Mouse (Mus musculus) hindbrain, embryonic 12.5 days (tissue): ENCODE data around the gene Ano6. TPM values are rescaled to one million over a fixed set of nuclear protein-coding genes. Genes with fewer than 3 reads are reported as not detected.

ENCODE experiments used
- ATAC-seq: fragments of 200-750 bp; cut with Nextera tagmentation; 2 replicates; pipeline ENCODE4 v1.8.0; 2017; ENCODE audit warnings: moderate TSS enrichment; ENCODE audit not compliant: low FRiP score
- H3K27ac ChIP-seq: fragments of 300-500 bp; sonication (generic); 2 replicates; pipeline ENCODE4 v1.5.1; 2016; ENCODE audit warnings: mild to moderate bottlenecking
- H3K27me3 ChIP-seq: fragments of 300-500 bp; sonication (generic); 2 replicates; pipeline ENCODE4 v1.6.1; 2016; ENCODE audit warnings: mild to moderate bottlenecking
- H3K36me3 ChIP-seq: fragments of 300-500 bp; sonication (generic); 2 replicates; pipeline ENCODE4 v1.6.1; 2016; ENCODE audit warnings: mild to moderate bottlenecking
- H3K4me1 ChIP-seq: fragments of 300-500 bp; sonication (generic); 2 replicates; pipeline ENCODE4 v1.6.1; 2016
- H3K4me2 ChIP-seq: fragments of 300-500 bp; sonication (generic); replicated peaks from 2 replicates; pipeline ENCODE4 v1.6.1; 2016; ENCODE audit warnings: mild to moderate bottlenecking
- H3K4me3 ChIP-seq: fragments of 300-500 bp; sonication (generic); 2 replicates; pipeline ENCODE4 v1.5.1; 2016; ENCODE audit warnings: mild to moderate bottlenecking
- H3K9ac ChIP-seq: fragments of 300-500 bp; sonication (generic); 2 replicates; pipeline ENCODE4 v1.6.1; 2016; ENCODE audit warnings: mild to moderate bottlenecking, moderate library complexity
- H3K9me3 ChIP-seq: fragments of 300-500 bp; sonication (generic); replicated peaks from 2 replicates; pipeline ENCODE4 v1.6.1; 2016; ENCODE audit warnings: mild to moderate bottlenecking
- WGBS: fragments of 180-500 bp; shearing (Covaris S2); methylation state at CpG from one replicate; pipeline ENCODE4 v1.1.7; 2016; 5-methylcytosine and 5-hydroxymethylcytosine counted together
- polyA plus RNA-seq: library from polyadenylated mRNA; unstranded; fragments of >200 nt; fragmentation: Nextera tagmentation; extraction: Ambion mirVana; gene quantifications from 2 replicates; pipeline ENCODE4 v1.2.1, GENCODE M21; 2016

Gene Ano6
- polyA plus RNA-seq, 1 experiment from 2014 or later, result 40.7 TPM

DNA sequence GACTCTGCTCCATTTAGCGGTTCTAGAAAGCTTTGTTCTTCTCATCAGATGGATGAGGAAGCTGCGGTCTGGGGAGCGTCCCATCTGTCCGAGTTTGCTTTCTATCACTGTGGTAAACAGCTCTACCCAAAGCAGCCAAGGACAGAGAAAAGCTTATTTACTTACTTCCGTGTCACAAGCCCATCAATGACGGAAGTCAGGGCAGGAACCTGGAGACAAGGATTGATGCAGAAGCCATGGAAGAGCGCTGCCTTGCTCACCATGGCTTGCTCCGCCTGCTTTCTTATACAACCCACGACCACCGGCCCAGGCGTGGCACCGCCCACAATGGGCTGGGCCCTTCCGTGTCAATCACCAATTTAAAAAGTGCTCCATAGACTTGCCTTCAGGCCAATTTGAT, 18.3 kb upstream of the Ano6 start:
- H3K27me3 ChIP-seq, result no peaks in the 10 kb centered on the region
- H3K4me3 ChIP-seq, result no peak overlapping the region
- no peak for ATAC-seq
- 64% methylated on average over 13 of the region's 13 CpGs for WGBS
- no peaks in the 10 kb centered on the region for H3K36me3 ChIP-seq
- no peaks in the 10 kb centered on the region for H3K9me3 ChIP-seq
- H3K4me1 ChIP-seq, result no peaks in the 10 kb centered on the region
- H3K27ac ChIP-seq, result no peak overlapping the region
- H3K4me2 ChIP-seq, result no peak overlapping the region
- H3K9ac ChIP-seq, result no peak overlapping the region

DNA sequence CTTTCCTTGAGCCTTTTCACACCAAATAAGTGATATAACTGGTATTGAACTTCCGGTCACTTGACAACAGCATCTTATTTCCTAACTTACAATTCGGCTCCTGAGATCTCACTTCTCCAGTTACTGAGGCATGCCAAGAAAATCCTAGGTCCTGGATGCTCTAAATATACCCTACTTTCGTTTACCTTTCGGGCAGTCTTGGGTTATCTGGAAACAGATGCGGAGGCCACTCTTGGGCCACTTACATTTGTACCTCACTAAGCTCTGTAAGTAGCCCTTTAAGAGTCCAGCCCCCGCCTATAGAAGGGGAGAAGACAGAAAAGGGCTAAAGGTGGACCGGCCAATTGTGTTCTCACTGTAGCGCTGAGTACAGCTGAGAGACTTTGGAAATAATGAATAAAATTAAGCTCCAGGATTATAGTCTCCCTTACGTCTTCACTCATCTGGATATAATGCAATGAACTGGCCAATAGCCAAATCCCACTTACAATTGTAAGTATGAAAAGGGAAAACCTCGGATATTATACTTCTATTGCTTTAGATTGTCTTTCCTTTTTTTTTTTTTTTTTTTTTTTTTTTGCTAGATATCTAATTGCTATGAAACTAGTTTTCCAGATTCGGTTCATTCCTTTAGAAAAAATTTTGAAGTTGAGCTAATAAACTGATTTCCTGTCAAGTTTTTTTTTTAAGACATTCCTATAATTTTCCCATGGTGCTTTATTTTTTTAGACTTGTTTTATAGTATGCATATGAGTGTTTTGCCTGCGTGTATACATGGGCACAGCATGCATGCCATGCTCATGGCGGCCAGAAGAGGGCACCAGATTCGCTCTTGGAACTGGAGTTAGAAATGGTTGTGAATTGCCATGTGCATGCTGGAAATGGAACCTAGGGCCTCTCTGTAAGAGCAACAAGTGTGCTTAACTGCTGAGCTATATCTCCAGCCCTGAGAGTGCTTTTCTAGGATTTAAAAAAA, 17.5 kb upstream of the Ano6 start:
- WGBS, result 60% methylated on average over 14 of the region's 14 CpGs
- Histone ChIP-seq H3K27ac (no peak overlapping the region), H3K4me3 (no peak overlapping the region), H3K36me3 (no peaks in the 10 kb centered on the region), H3K4me1 (no peaks in the 10 kb centered on the region), H3K4me2 (no peak overlapping the region), H3K27me3 (no peaks in the 10 kb centered on the region), H3K9me3 (no peaks in the 10 kb centered on the region), H3K9ac (no peak overlapping the region)
- no peak for ATAC-seq

DNA sequence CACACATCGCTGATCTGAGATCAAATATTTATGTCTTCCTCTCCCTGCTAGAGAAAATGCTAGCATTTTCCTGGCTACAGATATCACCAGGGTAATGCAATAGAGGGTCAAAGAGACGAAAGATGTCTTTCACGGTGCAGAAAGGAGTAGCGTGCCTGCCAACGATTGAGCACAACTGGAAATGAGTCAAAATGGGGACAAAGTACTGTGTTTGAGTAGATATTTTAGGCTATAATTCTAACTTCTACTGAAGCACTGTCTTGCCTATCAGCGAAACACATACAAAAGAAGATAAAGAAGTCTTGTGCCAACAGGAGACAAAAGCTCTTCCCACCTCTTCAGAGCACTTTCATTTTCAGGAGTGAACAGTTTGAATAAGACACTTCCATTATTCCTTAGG, 16.4 kb upstream of the Ano6 start:
- Histone ChIP-seq H3K9me3 (no peaks in the 10 kb centered on the region), H3K4me2 (no peak overlapping the region), H3K27me3 (no peaks in the 10 kb centered on the region), H3K9ac (no peak overlapping the region), H3K36me3 (no peaks in the 10 kb centered on the region), H3K4me3 (no peak overlapping the region), H3K27ac (no peak overlapping the region), H3K4me1 (no peaks in the 10 kb centered on the region)
- 89% methylated on average over 6 of the region's 6 CpGs for WGBS
- no peak for ATAC-seq

DNA sequence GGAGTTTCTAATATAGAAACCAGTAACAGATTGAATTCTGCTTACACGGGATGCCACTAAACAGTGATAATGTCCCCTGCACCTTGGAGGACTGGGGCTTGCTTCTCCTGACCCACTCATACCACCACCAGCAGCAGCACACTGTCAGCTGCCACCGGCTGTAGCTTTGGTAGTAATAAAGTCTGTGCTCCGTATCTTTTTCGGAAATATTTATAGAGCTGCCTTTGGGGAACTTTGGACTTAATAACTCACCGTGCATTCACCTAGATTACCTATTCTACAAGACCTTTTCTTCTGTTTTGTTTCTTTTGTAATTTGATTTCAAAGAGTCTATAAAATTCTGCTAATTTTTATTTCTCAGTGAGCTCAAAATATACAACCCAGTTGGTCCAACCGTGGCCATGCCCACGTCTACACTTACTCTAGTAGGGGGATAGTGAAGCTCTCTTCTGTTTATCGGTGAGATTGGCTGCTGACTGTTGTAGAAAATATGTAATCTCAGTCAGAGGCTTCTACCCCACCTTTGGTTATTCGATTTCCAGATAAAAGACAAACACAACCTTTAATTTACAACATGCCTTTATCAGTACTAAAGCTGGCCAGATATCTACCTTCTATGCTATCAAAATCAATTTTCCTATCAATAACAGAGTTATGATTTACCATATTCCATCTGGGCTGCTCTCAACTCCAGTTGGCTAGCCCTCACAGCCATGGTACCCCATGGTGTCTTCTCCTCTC, 15.8 kb upstream of the Ano6 start:
- ATAC-seq, result no peak
- H3K9me3 ChIP-seq, result no peaks in the 10 kb centered on the region

DNA sequence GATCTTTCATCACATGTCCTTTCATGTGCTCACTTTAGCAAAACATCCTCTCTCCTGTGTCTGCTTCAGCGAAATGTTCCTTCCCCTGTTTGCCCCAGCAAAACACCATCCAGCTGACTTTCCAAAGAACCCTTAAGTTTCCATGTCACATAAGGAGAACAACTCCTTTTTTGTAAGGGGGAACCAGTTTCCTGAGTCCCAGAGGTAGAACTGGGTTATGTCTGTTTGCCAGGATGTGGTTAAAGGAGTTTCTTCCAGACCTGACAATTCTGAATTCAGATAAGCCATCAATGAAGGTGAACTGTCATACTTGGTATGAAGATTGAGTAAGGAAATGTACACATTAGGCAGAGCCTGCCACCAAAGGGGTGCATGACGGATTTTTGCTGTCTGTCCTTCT, 12.9 kb upstream of the Ano6 start:
- Histone ChIP-seq H3K4me1 (no peaks in the 10 kb centered on the region), H3K9me3 (no peaks in the 10 kb centered on the region), H3K9ac (no peak overlapping the region), H3K4me2 (no peak overlapping the region), H3K27me3 (no peaks in the 10 kb centered on the region), H3K4me3 (no peak overlapping the region), H3K36me3 (no peaks in the 10 kb centered on the region), H3K27ac (no peak overlapping the region)
- no peak for ATAC-seq
- 93% methylated on average over 2 of the region's 2 CpGs for WGBS

More for the DNA sequence above, 15.8 kb upstream of the Ano6 start:
- no peak overlapping the region for H3K4me3 ChIP-seq
- no peaks in the 10 kb centered on the region for H3K4me1 ChIP-seq
- H3K27ac ChIP-seq, result no peak overlapping the region
- WGBS, result 93% methylated on average over 9 of the region's 9 CpGs
- no peaks in the 10 kb centered on the region for H3K27me3 ChIP-seq
- H3K9ac ChIP-seq, result no peak overlapping the region
- no peaks in the 10 kb centered on the region for H3K36me3 ChIP-seq
- no peak overlapping the region for H3K4me2 ChIP-seq

DNA sequence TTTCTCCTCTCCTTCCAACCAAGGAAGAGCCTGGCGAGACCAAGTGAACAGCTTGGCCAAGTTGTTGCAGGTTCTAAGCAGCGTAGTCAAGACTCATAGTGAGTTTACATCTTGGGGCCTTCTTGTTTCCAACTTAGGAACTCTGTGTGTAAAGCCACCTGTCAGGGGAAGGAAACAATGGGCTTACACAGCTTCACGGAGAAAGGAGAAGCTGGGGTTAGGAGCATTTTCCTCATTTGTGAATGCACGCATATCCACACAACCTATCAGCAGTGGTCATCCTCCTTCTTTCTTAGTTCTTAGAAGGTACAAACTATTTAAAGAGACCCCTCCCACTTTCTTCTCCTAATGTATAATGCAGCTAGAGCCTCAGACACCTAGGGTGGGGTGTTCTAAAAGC, 11.9 kb upstream of the Ano6 start:
- no peak overlapping the region for H3K27ac ChIP-seq
- no peak for ATAC-seq
- H3K36me3 ChIP-seq, result no peaks in the 10 kb centered on the region
- no peak overlapping the region for H3K9ac ChIP-seq
- no peaks in the 10 kb centered on the region for H3K4me1 ChIP-seq
- no peaks in the 10 kb centered on the region for H3K9me3 ChIP-seq
- WGBS, result 89% methylated on average over 4 of the region's 4 CpGs
- H3K4me2 ChIP-seq, result no peak overlapping the region
- H3K27me3 ChIP-seq, result no peaks in the 10 kb centered on the region
- no peak overlapping the region for H3K4me3 ChIP-seq

DNA sequence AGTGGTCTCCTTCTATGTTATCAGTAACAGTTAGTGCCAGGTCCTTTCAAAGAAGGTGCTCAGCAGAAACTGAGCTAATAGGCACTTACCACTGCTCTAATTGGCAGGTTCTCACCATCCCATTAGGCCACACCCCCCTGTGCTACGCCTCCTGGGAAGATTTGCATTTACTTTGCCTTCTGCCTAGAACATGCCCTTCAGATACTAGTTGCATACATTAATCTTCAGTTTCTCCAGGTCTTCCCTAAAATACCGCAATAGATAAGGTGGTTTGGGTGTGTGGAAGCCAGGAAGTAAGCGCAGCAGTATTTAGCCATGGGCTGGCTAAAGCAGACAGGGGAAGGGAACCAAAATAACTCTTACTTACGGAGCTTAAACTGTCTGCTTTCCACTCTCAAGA, 4.0 kb upstream of the Ano6 start:
- 88% methylated on average over 4 of the region's 4 CpGs for WGBS

DNA sequence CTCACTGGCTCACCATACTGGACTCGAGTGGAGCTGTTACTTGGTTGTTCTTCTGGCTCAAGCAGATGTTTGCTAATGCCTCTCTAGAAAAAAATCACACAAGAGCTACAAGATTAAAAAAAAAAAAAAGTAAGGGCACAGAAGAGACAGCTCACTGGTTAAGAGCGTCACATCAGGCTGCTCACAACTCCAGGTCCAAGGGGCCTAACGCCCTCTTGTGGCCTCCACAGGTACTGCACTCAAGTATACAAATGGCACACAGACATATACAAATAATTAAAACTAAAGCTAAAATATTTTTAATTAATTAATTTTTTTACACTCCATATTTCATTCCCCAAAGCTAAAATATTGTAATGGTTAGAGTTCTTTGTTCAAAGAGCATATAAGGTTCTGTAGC, 3.1 kb upstream of the Ano6 start:
- 54% methylated on average over 3 of the region's 3 CpGs for WGBS
- Histone ChIP-seq H3K4me2 (no peak overlapping the region), H3K9ac (no peak overlapping the region), H3K36me3 (no peaks in the 10 kb centered on the region), H3K4me3 (no peak overlapping the region), H3K27me3 (peaks cover 6% of the 10 kb centered on the region; the same call in 1 of the 2 replicates), H3K4me1 (peaks cover 13% of the 10 kb centered on the region), H3K27ac (no peak overlapping the region), H3K9me3 (no peaks in the 10 kb centered on the region)
- no peak for ATAC-seq

More for the DNA sequence above, 4.0 kb upstream of the Ano6 start:
- Histone ChIP-seq H3K27ac (no peak overlapping the region), H3K27me3 (peaks cover 6% of the 10 kb centered on the region; the same call in 1 of the 2 replicates), H3K4me1 (peaks cover 8% of the 10 kb centered on the region), H3K36me3 (no peaks in the 10 kb centered on the region), H3K4me2 (no peak overlapping the region), H3K9me3 (no peaks in the 10 kb centered on the region), H3K9ac (no peak overlapping the region), H3K4me3 (no peak overlapping the region)
- no peak for ATAC-seq

DNA sequence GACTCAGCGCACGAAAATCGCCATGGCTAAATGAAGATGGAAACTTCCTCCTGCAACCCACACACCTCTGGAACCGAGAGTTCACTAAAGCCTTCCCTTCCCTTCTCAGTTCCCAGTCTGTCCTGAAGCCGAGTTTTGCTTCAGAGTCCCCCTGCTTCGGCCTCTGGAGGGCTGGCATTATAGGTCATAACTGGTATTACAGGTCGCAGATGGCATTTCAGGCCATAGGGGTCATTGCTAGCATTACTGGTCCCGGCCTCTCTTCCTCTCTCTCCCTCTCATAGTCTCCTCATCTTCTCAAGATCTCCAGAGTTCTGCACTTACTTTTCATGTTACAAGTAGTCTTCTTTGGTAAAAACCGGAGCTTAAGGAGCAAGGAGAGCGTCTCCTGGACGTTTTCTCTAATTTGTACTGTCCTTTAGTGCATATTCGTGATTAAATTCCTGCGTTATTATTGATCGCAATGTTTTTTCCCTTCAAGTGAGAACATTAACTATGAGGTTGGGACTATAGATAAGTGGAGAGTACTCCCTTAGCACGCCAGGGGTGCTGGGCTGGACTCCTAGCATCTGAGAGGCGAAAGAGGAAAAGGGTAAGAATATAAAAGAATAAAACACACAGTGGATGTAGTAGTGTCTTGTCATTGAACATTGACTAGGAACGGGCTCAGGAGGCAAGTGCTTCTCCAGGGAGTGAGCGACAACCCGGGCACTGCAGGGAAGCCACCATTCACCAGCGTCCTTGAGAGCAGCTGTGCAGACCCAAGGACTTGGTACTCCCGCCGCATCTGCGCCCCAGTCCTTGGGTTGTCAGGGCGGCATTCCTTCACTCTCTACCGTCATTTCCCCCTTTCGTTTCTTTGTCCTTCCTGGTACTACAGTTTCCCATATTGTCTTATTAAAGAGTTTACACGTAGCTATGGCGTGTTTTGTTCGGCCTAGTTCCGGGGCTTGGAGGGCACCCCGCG, 798 bp upstream of the Ano6 start:
- Histone ChIP-seq H3K4me1 (peaks cover 25% of the 10 kb centered on the region), H3K27ac (peak overlapping the region; percentile 78), H3K4me2 (peak overlapping the region; percentile 68), H3K36me3 (no peaks in the 10 kb centered on the region), H3K9ac (peak overlapping the region; percentile 83), H3K27me3 (peaks cover 6% of the 10 kb centered on the region; the same call in 1 of the 2 replicates), H3K4me3 (peak overlapping the region; percentile 57), H3K9me3 (no peaks in the 10 kb centered on the region)
- WGBS, result 11% methylated on average over 32 of the region's 32 CpGs
- ATAC-seq, result peak; percentile 73

DNA sequence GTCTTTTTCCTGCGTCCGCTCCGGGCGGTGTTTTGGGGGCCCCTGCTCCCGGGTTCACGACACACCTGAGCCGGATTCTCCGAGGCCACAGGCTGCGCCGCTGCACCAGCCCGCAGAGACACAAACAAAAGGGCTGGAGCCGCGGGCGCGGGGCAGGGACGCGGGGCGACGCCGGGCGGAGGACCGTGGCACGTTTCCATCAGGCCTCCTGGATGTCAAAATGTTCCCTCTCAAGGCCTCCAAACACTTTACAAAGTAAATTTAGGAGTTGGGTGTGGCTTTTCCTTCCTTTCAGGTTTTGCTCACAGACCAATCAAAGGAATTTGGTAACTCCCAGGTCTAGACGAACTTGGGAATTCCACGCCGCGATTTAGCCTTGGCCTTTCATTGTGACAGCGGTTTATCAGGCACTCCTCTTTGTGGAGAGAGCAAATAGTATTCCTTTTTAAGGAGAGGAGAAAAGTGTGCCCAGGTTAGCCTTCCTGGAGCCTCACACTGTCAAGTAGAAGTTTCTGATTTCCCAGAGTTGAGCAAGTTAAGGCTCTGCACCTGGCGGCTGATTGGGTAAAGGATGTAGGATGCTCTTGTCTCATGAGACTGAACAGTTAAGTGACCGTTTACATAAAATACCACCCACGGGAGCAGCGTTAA, 623 bp downstream of the Ano6 start:
- peak; percentile 69 for ATAC-seq
- peaks cover 6% of the 10 kb centered on the region; the same call in 1 of the 2 replicates for H3K27me3 ChIP-seq
- no peaks in the 10 kb centered on the region for H3K9me3 ChIP-seq
- peak overlapping the region; percentile 68 for H3K4me2 ChIP-seq
- peak overlapping the region; percentile 83 for H3K9ac ChIP-seq
- H3K36me3 ChIP-seq, result no peaks in the 10 kb centered on the region
- peaks cover 26% of the 10 kb centered on the region for H3K4me1 ChIP-seq
- 2% methylated on average over 32 of the region's 32 CpGs for WGBS
- H3K27ac ChIP-seq, result peak overlapping the region; percentile 78
- H3K4me3 ChIP-seq, result peak overlapping the region; percentile 57

DNA sequence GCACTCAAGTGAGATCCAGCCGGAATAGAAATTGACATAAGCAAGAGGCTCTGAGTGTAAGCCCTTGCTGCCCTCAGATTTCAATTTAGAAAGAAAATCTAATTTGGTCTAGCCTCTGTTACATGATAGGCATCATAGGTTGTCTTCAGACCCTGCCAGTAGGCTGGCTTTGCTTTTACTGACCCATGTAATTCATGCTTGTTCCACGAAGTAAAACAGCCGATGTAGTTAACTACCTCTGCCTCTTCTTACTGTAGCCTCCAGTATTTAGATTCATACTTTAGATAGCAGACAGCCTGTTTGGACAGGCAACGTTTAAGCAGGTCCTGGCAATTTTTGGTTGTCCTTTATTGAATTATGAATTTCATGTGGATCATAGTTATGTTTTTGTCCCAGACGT, 1.2 kb downstream of the Ano6 start:
- no peak overlapping the region for H3K27ac ChIP-seq
- H3K4me2 ChIP-seq, result peak overlapping the region; percentile 68
- H3K27me3 ChIP-seq, result peaks cover 6% of the 10 kb centered on the region; the same call in 1 of the 2 replicates
- peak overlapping the region; percentile 57 for H3K4me3 ChIP-seq
- H3K9ac ChIP-seq, result peak overlapping the region; percentile 83; the same call in 1 of the 2 replicates
- peaks cover 26% of the 10 kb centered on the region for H3K4me1 ChIP-seq
- 64% methylated on average over 5 of the region's 5 CpGs for WGBS
- H3K9me3 ChIP-seq, result no peaks in the 10 kb centered on the region
- H3K36me3 ChIP-seq, result no peaks in the 10 kb centered on the region
- no peak for ATAC-seq
